Mouse (Mus musculus): ENCODE measurements around the gene Ms4a10. TPM values are rescaled to one million over a fixed set of nuclear protein-coding genes. Genes with fewer than 3 reads are reported as not detected.
A peak's percentile ranks its signal among the peaks of the same experiment; 100 is the strongest.

The Ms4a10 gene
- total and polyA plus RNA-seq, 2 experiments from 2014 or later = not detected

GRCm38 (mm10) chr19:10946506-10946905, 28.0 kb downstream of the Ms4a10 start:
- Histone ChIP-seq H3K27me3 (ENCODE audit: insufficient read depth, low read length) (no peaks in the 10 kb centered on the region), H3K27ac (ENCODE audit: low read depth, low read length) (no peak overlapping the region), H3K9me3 (ENCODE audit: low read length) (no peaks in the 10 kb centered on the region), H3K4me1 (ENCODE audit: insufficient read depth, low read length) (peaks cover 17% of the 10 kb centered on the region; the same call in 1 of the 2 replicates), H3K4me3 (ENCODE audit: low read depth, low read length) (no peak overlapping the region), H3K9ac (replicated peaks; ENCODE audit: low read length, poor library complexity, severe bottlenecking) (no peak overlapping the region), H3K4me2 (ENCODE audit: low read depth, low read length, poor library complexity, severe bottlenecking) (peak overlapping the region; percentile 100; the same call in 1 of the 2 replicates), H3K36me3 (ENCODE audit: insufficient read depth, low read length) (peaks cover 31% of the 10 kb centered on the region)
- WGBS = 84% methylated on average over 3 of the region's 3 CpGs
- no peak for TF ChIP-seq CTCF (IDR thresholded peaks at IDR 0.05)
- ATAC-seq (ENCODE audit: low FRiP score) = no peak
- no peak for DNase-seq (ENCODE audit: low spot score)

GRCm38 (mm10) chr19:10943955-10944354, 30.5 kb downstream of the Ms4a10 start:
- H3K4me1 ChIP-seq (ENCODE audit: insufficient read depth, low read length) = peaks cover 21% of the 10 kb centered on the region; the same call in 1 of the 2 replicates
- peaks cover 31% of the 10 kb centered on the region for H3K36me3 ChIP-seq (ENCODE audit: insufficient read depth, low read length)
- H3K9me3 ChIP-seq (ENCODE audit: low read length) = no peaks in the 10 kb centered on the region
- H3K27me3 ChIP-seq (ENCODE audit: insufficient read depth, low read length) = no peaks in the 10 kb centered on the region
- H3K4me2 ChIP-seq (ENCODE audit: low read depth, low read length, poor library complexity, severe bottlenecking) = no peak overlapping the region
- H3K27ac ChIP-seq (ENCODE audit: low read depth, low read length) = no peak overlapping the region
- no peak overlapping the region for H3K9ac ChIP-seq (replicated peaks; ENCODE audit: low read length, poor library complexity, severe bottlenecking)
- 91% methylated on average over 3 of the region's 3 CpGs for WGBS
- ATAC-seq (ENCODE audit: low FRiP score) (no peak), DNase-seq (ENCODE audit: low spot score) (no peak)
- TF ChIP-seq CTCF (IDR thresholded peaks at IDR 0.05) = no peak
- H3K4me3 ChIP-seq (ENCODE audit: low read depth, low read length) = no peak overlapping the region

GRCm38 (mm10) chr19:10940801-10941457, 33.5 kb downstream of the Ms4a10 start:
- H3K27ac ChIP-seq (ENCODE audit: low read depth, low read length) = peak overlapping the region; percentile 13; the same call in 1 of the 2 replicates
- ATAC-seq (ENCODE audit: low FRiP score) = peak; percentile 85
- peaks cover 31% of the 10 kb centered on the region for H3K36me3 ChIP-seq (ENCODE audit: insufficient read depth, low read length)
- H3K9ac ChIP-seq (replicated peaks; ENCODE audit: low read length, poor library complexity, severe bottlenecking) = peak overlapping the region; percentile 50
- peak overlapping the region; percentile 51 for H3K4me2 ChIP-seq (ENCODE audit: low read depth, low read length, poor library complexity, severe bottlenecking)
- peaks cover 5% of the 10 kb centered on the region; the same call in 1 of the 2 replicates for H3K4me1 ChIP-seq (ENCODE audit: insufficient read depth, low read length)
- no peaks in the 10 kb centered on the region for H3K27me3 ChIP-seq (ENCODE audit: insufficient read depth, low read length)
- 2% methylated on average over 40 of the region's 40 CpGs for WGBS
- DNase-seq (ENCODE audit: low spot score) = peak; percentile 62
- TF ChIP-seq CTCF (IDR thresholded peaks at IDR 0.05) = no peak
- H3K4me3 ChIP-seq (ENCODE audit: low read depth, low read length) = peak overlapping the region; percentile 21; the same call in 1 of the 2 replicates
- no peaks in the 10 kb centered on the region for H3K9me3 ChIP-seq (ENCODE audit: low read length)

- peak overlapping the region; percentile 51 for H3K4me2 ChIP-seq (ENCODE audit: low read depth, low read length, poor library complexity, severe bottlenecking)
- H3K9ac ChIP-seq (replicated peaks; ENCODE audit: low read length, poor library complexity, severe bottlenecking) = peak overlapping the region; percentile 50
- peak overlapping the region; percentile 13; the same call in 1 of the 2 replicates for H3K27ac ChIP-seq (ENCODE audit: low read depth, low read length)
- no peaks in the 10 kb centered on the region for H3K9me3 ChIP-seq (ENCODE audit: low read length)
- DNase-seq (ENCODE audit: low spot score) (peak; percentile 89), ATAC-seq (ENCODE audit: low FRiP score) (peak; percentile 91)
- peaks cover 5% of the 10 kb centered on the region; the same call in 1 of the 2 replicates for H3K4me1 ChIP-seq (ENCODE audit: insufficient read depth, low read length)
- no peaks in the 10 kb centered on the region for H3K27me3 ChIP-seq (ENCODE audit: insufficient read depth, low read length)
- peak overlapping the region; percentile 21; the same call in 1 of the 2 replicates for H3K4me3 ChIP-seq (ENCODE audit: low read depth, low read length)
- H3K36me3 ChIP-seq (ENCODE audit: insufficient read depth, low read length) = peaks cover 31% of the 10 kb centered on the region
- peak; percentile 87 for TF ChIP-seq CTCF (IDR thresholded peaks at IDR 0.05)
- WGBS = 16% methylated on average over 37 of the region's 37 CpGs
These were observed 34.2 kb downstream of the Ms4a10 start for GRCm38 (mm10) chr19:10940097-10940800.

GRCm38 (mm10) chr19:10938771-10939170, 35.7 kb downstream of the Ms4a10 start:
- no peak overlapping the region for H3K27ac ChIP-seq (ENCODE audit: low read depth, low read length)
- TF ChIP-seq CTCF (IDR thresholded peaks at IDR 0.05) = no peak
- H3K4me3 ChIP-seq (ENCODE audit: low read depth, low read length) = no peak overlapping the region
- H3K4me2 ChIP-seq (ENCODE audit: low read depth, low read length, poor library complexity, severe bottlenecking) = no peak overlapping the region
- DNase-seq (ENCODE audit: low spot score) (no peak), ATAC-seq (ENCODE audit: low FRiP score) (no peak)
- H3K27me3 ChIP-seq (ENCODE audit: insufficient read depth, low read length) = no peaks in the 10 kb centered on the region
- WGBS = 79% methylated on average over 3 of the region's 3 CpGs
- H3K36me3 ChIP-seq (ENCODE audit: insufficient read depth, low read length) = peaks cover 16% of the 10 kb centered on the region
- no peak overlapping the region for H3K9ac ChIP-seq (replicated peaks; ENCODE audit: low read length, poor library complexity, severe bottlenecking)
- peaks cover 5% of the 10 kb centered on the region; the same call in 1 of the 2 replicates for H3K4me1 ChIP-seq (ENCODE audit: insufficient read depth, low read length)
- H3K9me3 ChIP-seq (ENCODE audit: low read length) = no peaks in the 10 kb centered on the region

- Histone ChIP-seq H3K9me3 (ENCODE audit: low read length) (no peaks in the 10 kb centered on the region), H3K4me1 (ENCODE audit: insufficient read depth, low read length) (peaks cover 5% of the 10 kb centered on the region; the same call in 1 of the 2 replicates), H3K27me3 (ENCODE audit: insufficient read depth, low read length) (no peaks in the 10 kb centered on the region), H3K36me3 (ENCODE audit: insufficient read depth, low read length) (peaks cover 5% of the 10 kb centered on the region), H3K9ac (replicated peaks; ENCODE audit: low read length, poor library complexity, severe bottlenecking) (no peak within 1 kb of the TSS), H3K4me2 (ENCODE audit: low read depth, low read length, poor library complexity, severe bottlenecking) (no peak within 1 kb of the TSS), H3K4me3 (ENCODE audit: low read depth, low read length) (no peak within 1 kb of the TSS), H3K27ac (ENCODE audit: low read depth, low read length) (no peak within 1 kb of the TSS)
- TF ChIP-seq CTCF (IDR thresholded peaks at IDR 0.05) = no peak
- DNase-seq (ENCODE audit: low spot score) (no peak), ATAC-seq (ENCODE audit: low FRiP score) (no peak)
- 55% methylated on average over 5 of the region's 5 CpGs for WGBS
These were observed 37.3 kb downstream of the Ms4a10 start, which contains the start of gene Ptgdr2 for GRCm38 (mm10) chr19:10937110-10937563. Gene Ptgdr2, plus strand, starts transcription at chr19:10937160.

Data from midbrain, postnatal 0 days (tissue).